Comparison of ENCODE assay signal across 31 mouse cellular contexts in genomic region chr3:116955061-116955460, GRCm38 (mm10). TPM values are rescaled to one million over a fixed set of nuclear protein-coding genes. Genes with fewer than 3 reads are reported as not detected.
DNase-seq lines count a peak whose midpoint lies in the region; ATAC-seq lines count a peak whose summit lies in the region.
"Had no signal": no experiment of that assay in that cellular context is flagged by ENCODE, and none has a peak within 500 bp of the region (broad histone marks: within the 10 kb centered on the region; RNA-seq: fewer than 3 reads in every experiment).

No protein-coding gene starts in this region.

- WGBS in midbrain, embryonic 15.5 days = 71% methylated on average over 6 of the region's 6 CpGs
- 70% methylated on average over 6 of the region's 6 CpGs for WGBS in midbrain, embryonic 16.5 days

- DNase-seq in adrenal gland, adult 2 months = peak; percentile 59
- no peak for DNase-seq in adrenal gland, postnatal 25 days
- peak; percentile 37 for DNase-seq in heart, postnatal 4 days
- no peak for DNase-seq in heart, adult 8-10 months (ENCODE audit: low spot score)
- no peak for DNase-seq in thymus, postnatal 4 days
- no peak for DNase-seq in left cerebral cortex, adult 11 months (ENCODE audit: low spot score)
- DNase-seq: adrenal gland, adult 8-10 months; cerebellum, adult 2 months; gastrocnemius, postnatal 10 days; heart, postnatal 14 days; kidney, adult 9 months; kidney, postnatal 25 days; layer of hippocampus, adult 9-11 months; retina, postnatal 1 day; thymus, adult 2 months had no signal

- H3K4me1 ChIP-seq in midbrain, embryonic 15.5 days = no peaks in the 10 kb centered on the region
- no peaks in the 10 kb centered on the region for H3K4me1 ChIP-seq in midbrain, embryonic 16.5 days (ENCODE audit: control insufficient read depth, insufficient read depth, low read length)
- H3K4me1 ChIP-seq: embryonic facial prominence, embryonic 10.5 days; forebrain, embryonic 12.5 days; intestine, embryonic 15.5 days; limb, embryonic 12.5 days; stomach, embryonic 15.5 days had no signal

- H3K27me3 ChIP-seq in midbrain, embryonic 15.5 days (replicated peaks) = no peaks in the 10 kb centered on the region
- H3K27me3 ChIP-seq in midbrain, embryonic 16.5 days (ENCODE audit: control insufficient read depth, insufficient read depth, low read depth, low read length) = no peaks in the 10 kb centered on the region
- H3K27me3 ChIP-seq: CH12.LX; forebrain, embryonic 12.5 days; intestine, embryonic 15.5 days; limb, embryonic 12.5 days; stomach, embryonic 15.5 days had no signal

- ATAC-seq in midbrain, embryonic 15.5 days (replicated peaks) = no peak
- no peak for ATAC-seq in midbrain, embryonic 16.5 days
- ATAC-seq: intestine, embryonic 15.5 days; lung, postnatal 0 days had no signal

- H3K36me3 ChIP-seq in midbrain, embryonic 15.5 days (replicated peaks) = no peaks in the 10 kb centered on the region
- H3K36me3 ChIP-seq in midbrain, embryonic 16.5 days (ENCODE audit: control insufficient read depth, insufficient read depth, low read length) = no peaks in the 10 kb centered on the region
- H3K36me3 ChIP-seq: embryonic facial prominence, embryonic 10.5 days; forebrain, embryonic 12.5 days; intestine, embryonic 15.5 days; limb, embryonic 12.5 days; stomach, embryonic 15.5 days had no signal

- H3K9me3 ChIP-seq in midbrain, embryonic 15.5 days = no peaks in the 10 kb centered on the region
- no peaks in the 10 kb centered on the region for H3K9me3 ChIP-seq in midbrain, embryonic 16.5 days (replicated peaks; ENCODE audit: control insufficient read depth, low read length, poor library complexity, severe bottlenecking)
- H3K9me3 ChIP-seq: embryonic facial prominence, embryonic 10.5 days; forebrain, embryonic 12.5 days; intestine, embryonic 15.5 days; limb, embryonic 12.5 days; stomach, embryonic 15.5 days had no signal

- no peak overlapping the region for H3K4me3 ChIP-seq in midbrain, embryonic 15.5 days
- H3K4me3 ChIP-seq in midbrain, embryonic 16.5 days (ENCODE audit: low read depth, low read length) = no peak overlapping the region
- H3K4me3 ChIP-seq: embryonic facial prominence, embryonic 10.5 days; forebrain, embryonic 12.5 days; intestine, embryonic 15.5 days; limb, embryonic 12.5 days; stomach, embryonic 15.5 days had no signal

- H3K4me2 ChIP-seq in midbrain, embryonic 15.5 days = no peak overlapping the region
- no peak overlapping the region for H3K4me2 ChIP-seq in midbrain, embryonic 16.5 days (ENCODE audit: low read length)
- H3K4me2 ChIP-seq: forebrain, embryonic 12.5 days; heart, embryonic 11.5 days; hindbrain, embryonic 14.5 days; intestine, embryonic 15.5 days; limb, embryonic 12.5 days; stomach, embryonic 15.5 days had no signal

- no peak overlapping the region for H3K9ac ChIP-seq in midbrain, embryonic 15.5 days
- H3K9ac ChIP-seq in midbrain, embryonic 16.5 days (ENCODE audit: low read depth, low read length) = no peak overlapping the region
- H3K9ac ChIP-seq: forebrain, embryonic 12.5 days; hindbrain, embryonic 14.5 days; intestine, embryonic 15.5 days; limb, embryonic 12.5 days; liver, embryonic 14.5 days; stomach, embryonic 15.5 days had no signal

- H3K27ac ChIP-seq in midbrain, embryonic 15.5 days = 0 out of 2 replicates have a peak overlapping the region, but pooled peaks have one; percentile 15
- H3K27ac ChIP-seq in midbrain, embryonic 16.5 days (ENCODE audit: low read length) = no peak overlapping the region
- H3K27ac ChIP-seq: embryonic facial prominence, embryonic 10.5 days; forebrain, embryonic 12.5 days; hindbrain, embryonic 14.5 days; intestine, embryonic 15.5 days; limb, embryonic 12.5 days; liver, embryonic 14.5 days; stomach, embryonic 15.5 days had no signal

RNA-seq across cellular contexts. Expression of gene 4930455H04Rik, which starts 13.0 kb away (rescaled TPM):
- total RNA-seq in adrenal gland, adult 2 months (2021) = not detected
- polyA plus RNA-seq in adrenal gland, adult 2 months (2012; rRNA removed) = not detected in 2 replicates
- not detected in 2 replicates for total RNA-seq in adrenal gland, postnatal 25 days (2021)
- total RNA-seq in heart, postnatal 4 days (2021) = under 1 TPM in 1 of 2 experiments, not detected in 1; 0.32 TPM
- total RNA-seq in heart, adult 8-10 months (2022) = not detected
- polyA plus RNA-seq in midbrain, embryonic 15.5 days (2015; fragmentation: Nextera tagmentation; extraction: Ambion mirVana) = not detected in 2 replicates
- polyA plus RNA-seq in midbrain, embryonic 16.5 days (2015; fragmentation: Nextera tagmentation; extraction: Ambion mirVana) = not detected in 2 replicates
- total RNA-seq: adrenal gland, adult 8-10 months; CH12.LX; heart, postnatal 14 days; megakaryocyte-erythroid progenitor cell, adult 5-6 weeks; MEL; midbrain, postnatal 0 days had no signal
- polyA plus RNA-seq: cerebellum, adult 2 months; embryonic facial prominence, embryonic 10.5 days; forebrain, embryonic 12.5 days; frontal cortex, adult 2 months; heart, embryonic 11.5 days; hindbrain, embryonic 14.5 days; intestine, embryonic 15.5 days; limb, embryonic 12.5 days; liver, embryonic 14.5 days; lung, postnatal 0 days; midbrain, postnatal 0 days; stomach, embryonic 15.5 days; thymus, adult 2 months had no signal

RNA-seq across cellular contexts. Expression of gene Palmd, which starts 13.7 kb away (rescaled TPM):
- 10 to 100 TPM; 38.3 to 67.9 TPM for total RNA-seq in adrenal gland, adult 2 months (2021)
- polyA plus RNA-seq in adrenal gland, adult 2 months (2012; rRNA removed) = 2.3 and 3.3 TPM in 2 replicates
- total RNA-seq in adrenal gland, postnatal 25 days (2021) = 56.5 and 66.8 TPM in 2 replicates
- 10 to 100 TPM; 61.6 to 66.2 TPM for total RNA-seq in heart, postnatal 4 days (2021)
- total RNA-seq in heart, adult 8-10 months (2022) = 10 to 100 TPM; 44.2 to 59.7 (median 53.0) TPM
- polyA plus RNA-seq in midbrain, embryonic 15.5 days (2015; fragmentation: Nextera tagmentation; extraction: Ambion mirVana) = 9.8 and 10.5 TPM in 2 replicates
- 8.8 and 9.2 TPM in 2 replicates for polyA plus RNA-seq in midbrain, embryonic 16.5 days (2015; fragmentation: Nextera tagmentation; extraction: Ambion mirVana)
- total RNA-seq: CH12.LX; megakaryocyte-erythroid progenitor cell, adult 5-6 weeks; MEL had no signal

Comparison
In these comparisons a context has a peak if more than half of its experiments do, and no peak if none do; other contexts are left out.
1. DNase-seq: peak in adrenal gland, adult 2 months (single experiment) and heart, postnatal 4 days (single experiment); none in adrenal gland, postnatal 25 days (single experiment), heart, adult 8-10 months (single experiment), thymus, postnatal 4 days (single experiment) and left cerebral cortex, adult 11 months (single experiment).